Mouse (Mus musculus): ENCODE results near the gene Arfrp1.

GRCm38 (mm10) chr2:181363946-181364345 lies 1.3 kb downstream of the Arfrp1 start:
- no peak for TF ChIP-seq EP300 (IDR thresholded peaks at IDR 0.05; ENCODE audit: low read depth)
- no peak for TF ChIP-seq CTCF (IDR thresholded peaks at IDR 0.05; ENCODE audit: low read depth)
